Mouse (Mus musculus) E14TG2a.4 (cell line): ENCODE measurements around the gene Dok1.

Experiments used
- H3K27me3 ChIP-seq: 2 replicates; pipeline ENCODE4 v1.6.1; 2014; ENCODE audit warnings: low read length, control low read depth; ENCODE audit not compliant: insufficient read depth
- H3K36me3 ChIP-seq: 2 replicates; pipeline ENCODE4 v1.6.1; 2014; ENCODE audit warnings: low read length, control low read depth; ENCODE audit not compliant: insufficient read depth
- H3K4me1 ChIP-seq: replicated peaks from 2 replicates; pipeline ENCODE4 v1.6.1; 2014; ENCODE audit warnings: low read depth, low read length, control low read depth
- H3K4me3 ChIP-seq: replicated peaks from 2 replicates; pipeline ENCODE4 v1.5.1; 2014; ENCODE audit warnings: mild to moderate bottlenecking, low read length
- H3K9me3 ChIP-seq: 2 replicates; pipeline ENCODE4 v1.6.1; 2014; ENCODE audit warnings: low read length, control low read depth
- CTCF ChIP-seq: conservative IDR thresholded peaks from 2 replicates; pipeline ENCODE4 v1.5.1; 2014; ENCODE audit warnings: low read length
- NANOG ChIP-seq: IDR thresholded peaks from 2 replicates; pipeline ENCODE4 v1.6.1; 2014; ENCODE audit warnings: borderline replicate concordance, low read length, mixed read lengths
- POU5F1 ChIP-seq: IDR thresholded peaks from 2 replicates; pipeline ENCODE4 v1.6.1; 2014; ENCODE audit warnings: low read length, borderline replicate concordance

The Dok1 gene

GRCm38 (mm10) chr6:83014482-83015466 is 18.5 kb downstream of the Dok1 start:
- TF ChIP-seq CTCF (no peak), NANOG (no peak), POU5F1 (no peak)
- Histone ChIP-seq H3K4me1 (no peaks in the 10 kb centered on the region), H3K4me3 (no peak overlapping the region), H3K27me3 (no peaks in the 10 kb centered on the region), H3K9me3 (peaks cover 48% of the 10 kb centered on the region), H3K36me3 (peaks cover 2% of the 10 kb centered on the region; the same call in 1 of the 2 replicates)

GRCm38 (mm10) chr6:83013444-83013843 is 19.8 kb downstream of the Dok1 start:
- TF ChIP-seq POU5F1: no peak
- no peak for TF ChIP-seq CTCF
- no peak for TF ChIP-seq NANOG
- no peak overlapping the region for H3K4me3 ChIP-seq
- H3K36me3 ChIP-seq: peaks cover 2% of the 10 kb centered on the region; the same call in 1 of the 2 replicates
- H3K4me1 ChIP-seq: no peaks in the 10 kb centered on the region
- no peaks in the 10 kb centered on the region for H3K27me3 ChIP-seq
- peaks cover 51% of the 10 kb centered on the region for H3K9me3 ChIP-seq

- Histone ChIP-seq H3K27me3 (no peaks in the 10 kb centered on the region), H3K4me1 (no peaks in the 10 kb centered on the region), H3K4me3 (no peak overlapping the region), H3K9me3 (peaks cover 50% of the 10 kb centered on the region), H3K36me3 (peaks cover 2% of the 10 kb centered on the region; the same call in 1 of the 2 replicates)
- TF ChIP-seq NANOG (no peak), POU5F1 (no peak), CTCF (no peak)
Observed at GRCm38 (mm10) chr6:83011756-83012155, 21.5 kb downstream of the Dok1 start.

- no peaks in the 10 kb centered on the region for H3K4me1 ChIP-seq
- no peak for TF ChIP-seq NANOG
- TF ChIP-seq POU5F1: no peak
- TF ChIP-seq CTCF: no peak
- H3K9me3 ChIP-seq: peaks cover 50% of the 10 kb centered on the region
- no peaks in the 10 kb centered on the region for H3K27me3 ChIP-seq
- H3K36me3 ChIP-seq: peaks cover 2% of the 10 kb centered on the region; the same call in 1 of the 2 replicates
- no peak overlapping the region for H3K4me3 ChIP-seq
Observed at GRCm38 (mm10) chr6:83011255-83011654, 22.0 kb downstream of the Dok1 start.

- H3K4me1 ChIP-seq: no peaks in the 10 kb centered on the region
- H3K27me3 ChIP-seq: no peaks in the 10 kb centered on the region
- peaks cover 2% of the 10 kb centered on the region; the same call in 1 of the 2 replicates for H3K36me3 ChIP-seq
- H3K9me3 ChIP-seq: peaks cover 50% of the 10 kb centered on the region
- TF ChIP-seq NANOG (no peak), POU5F1 (no peak), CTCF (no peak)
- no peak overlapping the region for H3K4me3 ChIP-seq
Observed at GRCm38 (mm10) chr6:83010010-83010409, 23.3 kb downstream of the Dok1 start.

GRCm38 (mm10) chr6:83008659-83009058 is 24.6 kb downstream of the Dok1 start:
- H3K4me3 ChIP-seq: no peak overlapping the region
- TF ChIP-seq CTCF: no peak
- no peak for TF ChIP-seq POU5F1
- TF ChIP-seq NANOG: no peak
- peaks cover 2% of the 10 kb centered on the region; the same call in 1 of the 2 replicates for H3K36me3 ChIP-seq
- peaks cover 44% of the 10 kb centered on the region for H3K9me3 ChIP-seq
- H3K27me3 ChIP-seq: no peaks in the 10 kb centered on the region
- no peaks in the 10 kb centered on the region for H3K4me1 ChIP-seq

- H3K36me3 ChIP-seq: no peaks in the 10 kb centered on the region
- no peak for TF ChIP-seq CTCF
- TF ChIP-seq NANOG: no peak
- TF ChIP-seq POU5F1: no peak
- H3K4me3 ChIP-seq: no peak overlapping the region
- H3K27me3 ChIP-seq: no peaks in the 10 kb centered on the region
- peaks cover 19% of the 10 kb centered on the region for H3K9me3 ChIP-seq
- H3K4me1 ChIP-seq: no peaks in the 10 kb centered on the region
Observed at GRCm38 (mm10) chr6:83006114-83006513, 27.2 kb downstream of the Dok1 start.

GRCm38 (mm10) chr6:83005444-83006011 is 27.7 kb downstream of the Dok1 start:
- no peak for TF ChIP-seq CTCF
- no peak for TF ChIP-seq NANOG
- peaks cover 13% of the 10 kb centered on the region for H3K9me3 ChIP-seq
- H3K4me1 ChIP-seq: no peaks in the 10 kb centered on the region
- H3K36me3 ChIP-seq: no peaks in the 10 kb centered on the region
- H3K4me3 ChIP-seq: no peak overlapping the region
- no peaks in the 10 kb centered on the region for H3K27me3 ChIP-seq
